Mouse (Mus musculus) heart, adult 2 months (tissue): Measurements from ENCODE around the gene Lilra5. TPM values are rescaled to one million over a fixed set of nuclear protein-coding genes. Genes with fewer than 3 reads are reported as not detected.

Experiments used
- DNase-seq, 2 experiments: peaks; one replicate each; pipeline ENCODE4 v3.0.0; 2021
- H3K27ac ChIP-seq: fragments of 200-600 bp; 2 replicates; pipeline ENCODE4 v1.8.1; 2022
- H3K27me3 ChIP-seq: fragments of 200-500 bp; 2 replicates; pipeline ENCODE4 v1.6.1; 2012; ENCODE audit warnings: mild to moderate bottlenecking, low read length, inconsistent platforms, mixed read lengths; ENCODE audit not compliant: control insufficient read depth, insufficient read depth
- H3K36me3 ChIP-seq: fragments of 200-500 bp; 2 replicates; pipeline ENCODE4 v1.6.1; 2012; ENCODE audit warnings: low read length, inconsistent platforms; ENCODE audit not compliant: control insufficient read depth, insufficient read depth
- H3K4me1 ChIP-seq: fragments of 200-500 bp; 2 replicates; pipeline ENCODE4 v1.6.1; 2011; ENCODE audit warnings: low read length; ENCODE audit not compliant: control insufficient read depth, insufficient read depth
- H3K4me3 ChIP-seq: fragments of 200-600 bp; 2 replicates; pipeline ENCODE4 v1.8.1; 2022
- H3K79me2 ChIP-seq: fragments of 200-500 bp; replicated peaks from 2 replicates; pipeline ENCODE4 v1.6.1; 2012; ENCODE audit warnings: mild to moderate bottlenecking, inconsistent platforms, low read length, moderate library complexity, mixed read lengths; ENCODE audit not compliant: control insufficient read depth, insufficient read depth
- H3K9ac ChIP-seq: fragments of 200-500 bp; 2 replicates; pipeline ENCODE4 v1.6.1; 2012; ENCODE audit warnings: low read depth, mild to moderate bottlenecking, control low read depth, inconsistent platforms, low read length, mixed read lengths
- CTCF ChIP-seq: fragments of 200-600 bp; IDR thresholded peaks from 2 replicates; pipeline ENCODE4 v1.8.1; 2022; ENCODE audit warnings: antibody characterized with exemption, mild to moderate bottlenecking, moderate library complexity
- POLR2A ChIP-seq: fragments of 200-500 bp; IDR thresholded peaks from 2 replicates; pipeline ENCODE4 v1.6.1; 2011; ENCODE audit warnings: mild to moderate bottlenecking, low read depth, low read length, control low read depth; ENCODE audit not compliant: insufficient read depth
- WGBS: fragments of 180-500 bp; shearing (Covaris S2); methylation state at CpG from one replicate; pipeline ENCODE4 v1.1.7; 2018; 5-methylcytosine and 5-hydroxymethylcytosine counted together
- intact Hi-C: fragments of 180-260 bp; cut with DNase I; formaldehyde crosslinking; loops from one replicate; pipeline ENCODE4 v1.15.1; 2025
- polyA plus RNA-seq: library from polyadenylated mRNA; depleted of rRNA; stranded (reverse); fragments of >200 nt; gene quantifications from 2 replicates; pipeline ENCODE4 v1.2.3, GENCODE M21; 2012; rRNA removed
- total RNA-seq, 2 experiments: library from RNA; stranded (reverse); gene quantifications; 2 replicates each; pipeline ENCODE4 v1.2.3; 2021

The Lilra5 gene
- total and polyA plus RNA-seq, 3 experiments = 1.2 to 1.4 (median 1.3) TPM

DNA sequence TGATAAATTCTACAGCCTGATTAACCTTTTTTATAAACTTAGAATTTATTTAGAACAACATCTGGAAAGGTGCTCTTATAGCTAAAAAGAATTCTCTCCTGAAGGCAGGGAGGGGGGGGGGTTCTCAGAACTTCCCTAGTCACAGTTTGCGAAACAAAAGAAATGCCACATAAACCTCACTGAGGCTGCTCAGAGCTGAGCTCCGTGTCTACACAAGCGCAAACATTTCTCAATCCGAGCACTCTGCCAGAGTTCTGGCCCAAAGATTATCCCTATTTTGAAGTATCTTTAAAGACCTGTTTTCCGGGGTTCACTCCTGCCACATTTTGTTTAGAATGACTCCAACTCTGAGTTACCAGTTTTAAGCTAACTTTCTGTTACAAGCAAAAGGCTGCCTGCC, 55.1 kb downstream of the Lilra5 start:
- TF ChIP-seq CTCF (no peak), POLR2A (no peak)
- intact Hi-C loops = loop anchor here (10.0 kb wide), 1 partner anchor 158 kb away; the partner anchor contains the start of gene Leng8
- no peaks in the 10 kb centered on the region for H3K36me3 ChIP-seq
- H3K4me1 ChIP-seq = no peaks in the 10 kb centered on the region
- no peaks in the 10 kb centered on the region for H3K27me3 ChIP-seq
- H3K27ac ChIP-seq = no peak overlapping the region
- 73% methylated on average over 5 of the region's 5 CpGs for WGBS
- H3K79me2 ChIP-seq = no peaks in the 10 kb centered on the region
- no peak for DNase-seq
- H3K4me3 ChIP-seq = no peak overlapping the region
- H3K9ac ChIP-seq = no peak overlapping the region

Other genes with a start within 250 kb of the Lilra5 start
- 1 to 10 TPM; 1.0 to 1.7 TPM for gene Lair1, start 174.6 kb upstream of the Lilra5 start, total RNA-seq
- 2.1 and 3.3 TPM in 2 replicates for gene Lair1, start 174.6 kb upstream of the Lilra5 start, polyA plus RNA-seq
- gene Ttyh1, start 118.3 kb upstream of the Lilra5 start, total RNA-seq = 1 to 10 TPM in 1 of 2 experiments, under 1 TPM in 1; 0.91 to 2.6 TPM
- 2.8 and 5.1 TPM in 2 replicates for gene Ttyh1, start 118.3 kb upstream of the Lilra5 start, polyA plus RNA-seq
- 10 to 100 TPM; 31.2 to 36.4 TPM for gene Leng8, start 100.7 kb upstream of the Lilra5 start, total RNA-seq
- gene Leng8, start 100.7 kb upstream of the Lilra5 start, polyA plus RNA-seq = 263 and 281 TPM in 2 replicates
- 1 to 10 TPM; 2.2 to 3.7 TPM for gene Leng9, start 87.4 kb upstream of the Lilra5 start, total RNA-seq
- gene Leng9, start 87.4 kb upstream of the Lilra5 start, polyA plus RNA-seq = 3.3 TPM in 2 replicates
- 1 to 10 TPM; 3.1 to 5.8 TPM for gene Cdc42ep5, start 72.9 kb upstream of the Lilra5 start, total RNA-seq
- gene Cdc42ep5, start 72.9 kb upstream of the Lilra5 start, polyA plus RNA-seq = 7.3 and 10.7 TPM in 2 replicates
- not detected for gene Ncr1, start 100.0 kb downstream of the Lilra5 start, total RNA-seq
- 0.41 and 1.2 TPM in 2 replicates for gene Ncr1, start 100.0 kb downstream of the Lilra5 start, polyA plus RNA-seq
- gene Gp6, start 160.0 kb downstream of the Lilra5 start, total RNA-seq = 1 to 10 TPM in 1 of 2 experiments, under 1 TPM in 1; 0.50 to 1.9 TPM
- 0.44 and 0.76 TPM in 2 replicates for gene Gp6, start 160.0 kb downstream of the Lilra5 start, polyA plus RNA-seq
- 10 to 100 TPM; 31.0 to 34.1 TPM for gene Rdh13, start 207.9 kb downstream of the Lilra5 start, total RNA-seq
- gene Rdh13, start 207.9 kb downstream of the Lilra5 start, polyA plus RNA-seq = 25.1 and 42.5 TPM in 2 replicates
- gene Eps8l1, start 222.9 kb downstream of the Lilra5 start, total RNA-seq = 1 to 10 TPM; 3.3 to 3.5 TPM
- gene Eps8l1, start 222.9 kb downstream of the Lilra5 start, polyA plus RNA-seq = 0.74 and 0.82 TPM in 2 replicates